Mouse (Mus musculus): ENCODE results near the gene Retreg2.

- TF ChIP-seq POLR2A (IDR thresholded peaks at IDR 0.05; ENCODE audit: insufficient read depth, low read depth, low read length) (no peak; the same call in 1 of the 2 replicates), CTCF (IDR thresholded peaks at IDR 0.05; ENCODE audit: insufficient read depth, low read depth, low read length) (no peak)
Measured at GRCm38 (mm10) chr1:75179334-75180104, 36.9 kb downstream of the Retreg2 start.

Data from olfactory bulb, adult 2 months (tissue).